Mouse (Mus musculus) lung, embryonic 14.5 days (tissue): ENCODE data around the gene Palm3. TPM values are rescaled to one million over a fixed set of nuclear protein-coding genes. Genes with fewer than 3 reads are reported as not detected.

Experiments
- ATAC-seq: fragments of 200-750 bp; cut with Nextera tagmentation; 2 replicates; pipeline ENCODE4 v1.8.0; 2017; ENCODE audit warnings: mild to moderate bottlenecking, moderate TSS enrichment, moderate library complexity; ENCODE audit not compliant: insufficient read depth
- DNase-seq: peaks from one replicate; pipeline ENCODE4 v3.0.0-alpha.2; 2015
- H3K27ac ChIP-seq: fragments of 300-500 bp; sonication (generic); 2 replicates; pipeline ENCODE4 v1.5.1; 2014; ENCODE audit warnings: low read depth, mild to moderate bottlenecking, moderate library complexity
- H3K27me3 ChIP-seq: fragments of 300-500 bp; sonication (generic); 2 replicates; pipeline ENCODE4 v1.6.1; 2014; ENCODE audit warnings: low read length, control low read depth; ENCODE audit not compliant: insufficient read depth
- H3K36me3 ChIP-seq: fragments of 300-500 bp; sonication (generic); 2 replicates; pipeline ENCODE4 v1.6.1; 2014; ENCODE audit warnings: control low read depth; ENCODE audit not compliant: insufficient read depth
- H3K4me1 ChIP-seq: fragments of 300-500 bp; sonication (generic); 2 replicates; pipeline ENCODE4 v1.6.1; 2014; ENCODE audit warnings: antibody characterized with exemption, control low read depth; ENCODE audit not compliant: insufficient read depth
- H3K4me2 ChIP-seq: fragments of 300-500 bp; sonication (generic); 2 replicates; pipeline ENCODE4 v1.6.1; 2014; ENCODE audit warnings: mild to moderate bottlenecking
- H3K4me3 ChIP-seq: fragments of 300-500 bp; sonication (generic); 2 replicates; pipeline ENCODE4 v1.5.1; 2014; ENCODE audit warnings: low read depth, low read length
- H3K9ac ChIP-seq: fragments of 300-500 bp; sonication (generic); 2 replicates; pipeline ENCODE4 v1.6.1; 2014
- H3K9me3 ChIP-seq: fragments of 300-500 bp; sonication (generic); 2 replicates; pipeline ENCODE4 v1.6.1; 2016; ENCODE audit warnings: low read depth, low read length, control low read depth
- CTCF ChIP-seq: IDR thresholded peaks from 2 replicates; pipeline ENCODE4 v1.5.1; 2016; ENCODE audit warnings: antibody characterized with exemption, low read depth
- WGBS: fragments of 180-500 bp; shearing (Covaris S2); extraction: QIAGEN DNeasy Blood & Tissue Kit; methylation state at CpG from one replicate; pipeline ENCODE4 v1.1.7; 2014; 5-methylcytosine and 5-hydroxymethylcytosine counted together
- polyA plus RNA-seq: library from polyadenylated mRNA; unstranded; fragments of >200 nt; fragmentation: Nextera tagmentation; extraction: Ambion mirVana; gene quantifications from 2 replicates; pipeline ENCODE4 v1.2.1, GENCODE M21; 2014

Palm3 gene
- polyA plus RNA-seq, 1 experiment from 2014 or later, result 2.9 TPM

- Histone ChIP-seq H3K4me3 (no peak overlapping the region), H3K9ac (no peak overlapping the region), H3K9me3 (no peaks in the 10 kb centered on the region), H3K4me2 (no peak overlapping the region), H3K27ac (no peak overlapping the region), H3K36me3 (no peaks in the 10 kb centered on the region), H3K27me3 (no peaks in the 10 kb centered on the region), H3K4me1 (peaks cover 8% of the 10 kb centered on the region; the same call in 1 of the 2 replicates)
- WGBS, result 92% methylated on average over 5 of the region's 5 CpGs
- no peak for DNase-seq
- ATAC-seq, result no peak
- TF ChIP-seq CTCF, result peak; percentile 12; the same call in 1 of the 2 replicates
These were observed 32.0 kb downstream of the Palm3 start for GRCm38 (mm10) chr8:84053229-84053628.

GRCm38 (mm10) chr8:84057827-84058226, 36.6 kb downstream of the Palm3 start:
- Histone ChIP-seq H3K9me3 (no peaks in the 10 kb centered on the region), H3K27ac (no peak overlapping the region), H3K9ac (no peak overlapping the region), H3K4me2 (no peak overlapping the region), H3K27me3 (no peaks in the 10 kb centered on the region), H3K4me1 (peaks cover 2% of the 10 kb centered on the region; the same call in 1 of the 2 replicates), H3K36me3 (no peaks in the 10 kb centered on the region), H3K4me3 (no peak overlapping the region)
- TF ChIP-seq CTCF, result no peak
- no peak for ATAC-seq
- 91% methylated on average over 1 of the region's 1 CpGs for WGBS
- no peak for DNase-seq

GRCm38 (mm10) chr8:84059226-84059625, 38.0 kb downstream of the Palm3 start:
- no peak for TF ChIP-seq CTCF
- Histone ChIP-seq H3K4me1 (no peaks in the 10 kb centered on the region), H3K4me3 (no peak overlapping the region), H3K9me3 (no peaks in the 10 kb centered on the region), H3K36me3 (no peaks in the 10 kb centered on the region), H3K27me3 (no peaks in the 10 kb centered on the region), H3K9ac (no peak overlapping the region), H3K27ac (no peak overlapping the region), H3K4me2 (no peak overlapping the region)
- WGBS, result 91% methylated on average over 2 of the region's 2 CpGs
- DNase-seq (no peak), ATAC-seq (no peak)

- H3K9ac ChIP-seq, result no peak overlapping the region
- 82% methylated on average over 2 of the region's 2 CpGs for WGBS
- no peak overlapping the region for H3K4me2 ChIP-seq
- H3K4me3 ChIP-seq, result no peak overlapping the region
- TF ChIP-seq CTCF, result no peak
- DNase-seq (no peak), ATAC-seq (no peak)
- no peaks in the 10 kb centered on the region for H3K27me3 ChIP-seq
- H3K4me1 ChIP-seq, result no peaks in the 10 kb centered on the region
- no peaks in the 10 kb centered on the region for H3K9me3 ChIP-seq
- H3K27ac ChIP-seq, result no peak overlapping the region
- H3K36me3 ChIP-seq, result no peaks in the 10 kb centered on the region
These were observed 39.0 kb downstream of the Palm3 start for GRCm38 (mm10) chr8:84060245-84060644.

- Histone ChIP-seq H3K27me3 (no peaks in the 10 kb centered on the region), H3K36me3 (no peaks in the 10 kb centered on the region), H3K4me1 (peaks cover 15% of the 10 kb centered on the region; the same call in 1 of the 2 replicates), H3K4me3 (no peak overlapping the region), H3K27ac (no peak overlapping the region), H3K4me2 (no peak overlapping the region), H3K9ac (no peak overlapping the region), H3K9me3 (no peaks in the 10 kb centered on the region)
- ATAC-seq, result no peak
- 59% methylated on average over 8 of the region's 8 CpGs for WGBS
- no peak for DNase-seq
- TF ChIP-seq CTCF, result no peak
These were observed 42.8 kb downstream of the Palm3 start for GRCm38 (mm10) chr8:84063861-84064610.

GRCm38 (mm10) chr8:84065037-84065436, 43.8 kb downstream of the Palm3 start, which contains the start of gene Gm10643:
TSS of gene Gm10643 (minus strand) at chr8:84065137.
- no peak for ATAC-seq
- peak within 1 kb of the TSS; percentile 74 for H3K9ac ChIP-seq
- TF ChIP-seq CTCF, result no peak
- DNase-seq, result no peak
- H3K36me3 ChIP-seq, result no peaks in the 10 kb centered on the region
- peak within 1 kb of the TSS; percentile 80 for H3K4me2 ChIP-seq
- peak within 1 kb of the TSS; percentile 93 for H3K27ac ChIP-seq
- peak within 1 kb of the TSS; percentile 96 for H3K4me3 ChIP-seq
- H3K9me3 ChIP-seq, result no peaks in the 10 kb centered on the region
- no peaks in the 10 kb centered on the region for H3K27me3 ChIP-seq
- H3K4me1 ChIP-seq, result peaks cover 19% of the 10 kb centered on the region; the same call in 1 of the 2 replicates
- 96% methylated on average over 1 of the region's 1 CpGs for WGBS

- no peak for TF ChIP-seq CTCF
- 21% methylated on average over 5 of the region's 5 CpGs for WGBS
- H3K9me3 ChIP-seq, result no peaks in the 10 kb centered on the region
- H3K27me3 ChIP-seq, result no peaks in the 10 kb centered on the region
- ATAC-seq, result no peak
- DNase-seq, result no peak
- H3K4me2 ChIP-seq, result peak overlapping the region; percentile 80
- peak overlapping the region; percentile 93 for H3K27ac ChIP-seq
- H3K4me3 ChIP-seq, result peak overlapping the region; percentile 96
- no peaks in the 10 kb centered on the region for H3K36me3 ChIP-seq
- peaks cover 19% of the 10 kb centered on the region; the same call in 1 of the 2 replicates for H3K4me1 ChIP-seq
- peak overlapping the region; percentile 74 for H3K9ac ChIP-seq
These were observed 44.3 kb downstream of the Palm3 start for GRCm38 (mm10) chr8:84065457-84066072.
